Mouse (Mus musculus): ENCODE results near the gene Cyp2d12.
"Not testable (repeated sequence)": the region's sequence is repeated elsewhere in the genome, so short reads cannot be mapped to it uniquely, and the experiment has no call there.

DNA sequence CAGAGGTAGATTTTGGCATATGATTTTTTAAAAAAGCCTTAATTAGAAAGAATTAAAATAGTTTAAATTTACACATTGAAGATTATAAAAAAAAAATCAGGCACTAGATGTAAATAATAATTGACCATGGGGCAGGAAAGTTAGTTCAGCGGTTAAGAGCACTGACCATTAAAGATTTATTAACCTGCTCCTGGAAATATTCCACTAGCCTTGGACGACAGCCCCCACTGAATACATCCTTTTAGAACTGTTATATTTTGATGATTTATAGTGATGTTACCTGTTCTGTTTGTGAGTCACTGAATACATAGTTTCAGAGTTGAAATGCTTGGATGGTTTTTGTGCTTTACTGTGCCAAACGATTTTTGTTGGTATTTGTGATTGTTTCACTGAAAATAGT is 11.9 kb upstream of the Cyp2d12 start:
- not testable (repeated sequence) for TF ChIP-seq TCF12 (IDR thresholded peaks at IDR 0.05; ENCODE audit: insufficient read depth, poor library complexity, severe bottlenecking); SRF (IDR thresholded peaks at IDR 0.05; ENCODE audit: control insufficient read depth, insufficient read length, low read depth); MYOG (IDR thresholded peaks at IDR 0.05; ENCODE audit: control insufficient read depth in 1 of 3, insufficient read depth in 1 of 3, insufficient read length in 2 of 3, low read depth in 2 of 3)

All from myocyte (in vitro differentiated cells).